Mouse (Mus musculus): Measurements from ENCODE around the gene Zfp800. TPM values are rescaled to one million over a fixed set of nuclear protein-coding genes. Genes with fewer than 3 reads are reported as not detected.

Zfp800 gene
- total RNA-seq, 2 experiments from 2014 or later = 19.1 to 22.4 TPM

DNA sequence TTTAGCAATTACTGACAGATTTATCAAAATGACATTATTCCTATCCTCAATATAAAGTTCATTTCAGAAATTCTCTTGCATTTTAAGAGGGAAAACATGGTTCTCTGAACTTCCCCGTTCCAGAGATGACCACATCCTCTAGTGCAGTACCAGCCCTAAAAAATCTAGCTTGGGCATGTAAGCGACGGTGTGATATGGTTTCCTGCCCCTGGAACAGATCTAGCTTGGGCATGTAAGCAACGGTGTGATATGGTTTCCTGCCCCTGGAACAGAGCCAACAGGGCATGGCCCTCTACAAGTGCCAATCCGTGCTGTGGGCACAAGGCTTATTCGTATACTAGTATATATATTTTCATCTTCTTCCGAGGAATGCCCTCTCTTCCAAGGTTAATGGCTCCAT lies 75.4 kb downstream of the Zfp800 start:
- DNase-seq (ENCODE audit: low spot score in 2 of 2) = no peak
- intact Hi-C loops (cut with DNase I) = no loop called here

DNA sequence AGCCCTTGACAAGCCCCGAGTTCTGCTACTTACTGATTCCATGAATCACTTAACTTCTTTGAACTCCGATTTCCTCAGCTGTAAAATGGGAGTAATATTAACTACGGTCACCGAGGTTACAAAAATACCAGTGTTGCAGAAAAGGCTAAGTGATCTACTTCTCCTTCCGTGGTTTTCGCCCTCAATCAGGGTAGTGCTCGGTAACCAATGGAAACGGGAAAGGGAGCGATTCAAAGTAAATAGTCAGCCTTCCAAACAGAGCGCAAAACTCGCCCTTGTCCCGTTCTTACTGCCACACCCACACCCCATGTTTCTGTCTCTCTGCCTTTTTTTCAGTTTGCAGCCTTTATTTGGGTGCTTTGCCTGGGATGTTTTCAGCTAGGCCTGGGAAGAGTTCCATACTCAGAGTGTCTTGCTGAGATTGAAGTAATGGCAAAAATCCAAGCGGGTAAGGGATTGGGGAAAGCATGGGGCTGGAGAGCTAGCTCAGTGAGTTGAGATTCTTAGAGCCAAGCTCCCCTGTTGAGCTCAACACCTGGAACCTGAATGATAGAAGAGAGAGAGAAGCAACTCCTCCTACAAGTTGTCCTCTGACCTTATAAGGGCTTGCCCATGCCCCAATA lies 78.0 kb downstream of the Zfp800 start:
- intact Hi-C loops (cut with DNase I) = no loop called here

GRCm38 (mm10) chr6:28318820-28319573 lies 78.8 kb downstream of the Zfp800 start:
- intact Hi-C loops (cut with DNase I) = no loop called here
- no peak for DNase-seq (ENCODE audit: low spot score in 2 of 2)

More for the DNA sequence above, 78.0 kb downstream of the Zfp800 start:
- no peak for DNase-seq (ENCODE audit: low spot score in 2 of 2)

DNA sequence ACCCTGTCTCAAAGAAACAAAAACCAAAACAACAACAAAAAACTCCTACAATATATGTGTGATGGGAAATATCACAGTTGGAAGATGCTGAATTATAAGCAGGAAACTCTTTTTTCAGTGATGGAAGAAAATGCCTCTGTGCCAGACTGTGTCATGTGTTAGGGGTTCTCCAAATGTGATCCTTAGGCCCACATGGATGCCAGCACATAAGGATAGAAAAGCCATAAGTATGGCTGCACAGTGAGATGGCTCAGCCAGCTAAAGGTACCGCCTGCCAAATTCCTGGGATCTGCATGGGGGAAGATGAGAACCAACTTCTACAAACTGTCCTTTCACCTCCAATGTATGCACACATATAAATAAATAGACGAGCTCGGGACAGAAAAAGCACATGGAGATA lies 82.6 kb downstream of the Zfp800 start:
- no peak for DNase-seq (ENCODE audit: low spot score in 2 of 2)
- intact Hi-C loops (cut with DNase I) = no loop called here

DNA sequence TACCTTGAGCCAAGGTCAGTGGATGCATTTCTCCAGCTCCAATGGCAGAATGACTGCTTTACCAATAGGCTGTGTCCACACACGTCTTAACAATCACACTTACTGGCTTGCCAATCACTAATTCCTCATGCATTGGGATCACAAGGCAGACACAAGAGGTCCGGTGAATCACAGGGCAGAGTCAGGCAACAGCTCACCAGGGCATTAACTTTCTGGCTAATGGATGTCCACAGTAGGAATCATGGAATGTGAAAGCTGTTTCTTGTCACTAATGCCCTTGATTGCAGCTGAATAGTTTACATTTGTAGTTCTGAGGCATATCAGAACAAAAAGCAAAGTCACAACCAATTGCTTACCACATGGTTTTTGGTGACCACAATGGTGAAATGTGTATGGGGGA lies 85.7 kb downstream of the Zfp800 start:
- DNase-seq (ENCODE audit: low spot score in 2 of 2) = no peak
- intact Hi-C loops (cut with DNase I) = no loop called here

- no peak for DNase-seq (ENCODE audit: low spot score in 2 of 2)
- intact Hi-C loops (cut with DNase I) = no loop called here
Observed at GRCm38 (mm10) chr6:28309692-28310091, 88.1 kb downstream of the Zfp800 start.

- no peak for DNase-seq (ENCODE audit: low spot score in 2 of 2)
- intact Hi-C loops (cut with DNase I) = no loop called here
Observed at GRCm38 (mm10) chr6:28308929-28309328, 88.9 kb downstream of the Zfp800 start.

GRCm38 (mm10) chr6:28306702-28307101 lies 91.1 kb downstream of the Zfp800 start:
- intact Hi-C loops (cut with DNase I) = no loop called here
- no peak for DNase-seq (ENCODE audit: low spot score in 2 of 2)

DNA sequence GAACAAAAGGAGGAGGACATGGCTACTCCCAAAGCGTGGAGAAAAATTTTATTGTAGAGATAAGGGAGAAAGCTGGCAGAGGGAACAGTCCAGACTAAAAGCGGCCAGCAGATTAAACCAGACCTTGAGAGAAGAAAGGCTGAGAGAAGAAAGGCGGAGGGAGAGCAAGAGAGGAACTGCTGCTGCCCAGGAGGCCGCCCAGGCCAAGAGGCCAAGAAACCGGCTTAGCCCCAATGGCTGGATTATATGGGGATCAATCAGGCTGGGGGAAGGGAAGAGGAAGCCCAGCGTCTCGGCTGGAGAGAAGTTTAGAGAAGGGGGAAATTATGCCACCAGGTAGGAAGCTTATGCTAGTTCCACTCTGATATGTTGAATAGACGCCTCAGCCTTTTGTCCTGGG lies 101.5 kb downstream of the Zfp800 start:
- DNase-seq (ENCODE audit: low spot score in 2 of 2) = no peak
- intact Hi-C loops (cut with DNase I) = no loop called here

- no peak for DNase-seq (ENCODE audit: low spot score in 2 of 2)
- intact Hi-C loops (cut with DNase I) = no loop called here
Observed at GRCm38 (mm10) chr6:28295581-28295980, 102.2 kb downstream of the Zfp800 start.

GRCm38 (mm10) chr6:28292810-28293209 lies 105.0 kb downstream of the Zfp800 start:
- no peak for DNase-seq (ENCODE audit: low spot score in 2 of 2)
- intact Hi-C loops (cut with DNase I) = no loop called here

GRCm38 (mm10) chr6:28279886-28280285 lies 117.9 kb downstream of the Zfp800 start:
- intact Hi-C loops (cut with DNase I) = no loop called here
- DNase-seq (ENCODE audit: low spot score in 2 of 2) = peak; percentile 55 to 75

DNA sequence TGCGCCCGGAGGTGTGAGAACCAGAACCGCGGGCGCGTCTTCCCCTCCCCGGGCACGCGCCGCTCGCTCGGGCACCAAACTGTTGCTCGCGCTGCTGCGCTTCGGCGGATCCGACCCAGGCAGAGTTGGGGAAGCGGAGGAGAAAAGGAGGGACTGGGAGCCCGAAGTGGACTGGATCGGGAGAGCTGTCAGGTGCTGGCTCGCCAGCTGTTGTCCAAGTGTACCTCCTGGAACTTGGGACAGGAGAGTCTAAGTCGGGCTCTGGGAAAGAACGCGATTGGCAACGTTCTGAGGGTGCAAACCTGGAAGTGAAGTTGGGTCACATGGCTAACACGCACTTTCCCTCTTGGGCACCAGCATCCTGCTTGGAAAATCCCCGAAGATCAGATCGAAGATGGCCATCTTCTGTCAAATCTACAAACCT lies 135.6 kb downstream of the Zfp800 start:
- no peak for DNase-seq (ENCODE audit: low spot score in 2 of 2)
- intact Hi-C loops (cut with DNase I) = loop anchor here (1.0 kb wide), 1 partner anchor 161 kb away; the partner anchor contains the start of gene Arf5

DNA sequence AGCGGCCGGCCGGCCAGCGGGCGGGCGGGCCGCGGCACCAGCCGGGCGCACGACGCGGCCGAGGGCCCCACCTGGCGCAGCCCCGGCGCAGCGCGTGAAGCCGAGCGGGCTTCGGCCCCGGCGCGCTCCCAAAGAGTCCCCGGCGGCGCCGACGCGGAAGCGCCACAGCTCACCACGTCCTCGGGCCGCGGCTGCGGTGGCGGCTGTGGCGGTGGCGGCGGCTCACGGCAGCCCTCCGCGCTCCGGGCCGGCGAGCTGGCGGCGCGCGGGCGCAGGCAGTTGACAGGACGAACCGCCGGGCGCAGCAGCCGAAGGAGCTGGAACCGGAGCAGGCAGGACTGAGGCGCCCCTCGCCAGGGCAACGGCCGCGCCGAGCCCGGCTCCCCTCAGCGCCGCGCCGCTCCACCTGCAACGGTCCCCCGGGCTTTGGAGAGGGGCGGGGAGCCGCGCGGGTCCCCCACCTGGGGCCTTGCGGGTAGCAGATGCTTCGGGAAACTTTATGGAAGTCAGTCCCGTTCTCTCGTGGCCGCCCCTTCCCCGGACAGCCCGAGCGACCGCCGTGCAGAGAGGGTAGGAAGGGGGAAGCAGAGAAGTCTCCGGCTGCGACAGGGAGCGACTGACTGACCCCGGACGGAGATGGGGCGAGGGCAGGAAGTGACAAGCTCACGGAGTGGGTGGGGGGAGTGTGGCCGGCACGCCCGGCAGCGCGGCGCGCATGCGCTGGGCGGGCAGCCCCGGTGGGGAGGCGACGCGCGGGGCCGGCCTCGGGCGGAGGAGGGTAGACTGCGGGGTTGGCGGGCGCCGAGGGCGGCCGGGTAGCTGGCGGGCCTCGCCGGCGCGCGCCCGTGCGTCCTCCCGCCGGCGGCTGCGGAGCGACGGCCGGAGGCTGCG lies 136.3 kb downstream of the Zfp800 start:
- intact Hi-C loops (cut with DNase I) = loop anchor here (1.0 kb wide), 1 partner anchor 162 kb away; the partner anchor contains the start of gene Arf5
- DNase-seq (ENCODE audit: low spot score in 2 of 2) = peak; percentile 90 to 91

DNA sequence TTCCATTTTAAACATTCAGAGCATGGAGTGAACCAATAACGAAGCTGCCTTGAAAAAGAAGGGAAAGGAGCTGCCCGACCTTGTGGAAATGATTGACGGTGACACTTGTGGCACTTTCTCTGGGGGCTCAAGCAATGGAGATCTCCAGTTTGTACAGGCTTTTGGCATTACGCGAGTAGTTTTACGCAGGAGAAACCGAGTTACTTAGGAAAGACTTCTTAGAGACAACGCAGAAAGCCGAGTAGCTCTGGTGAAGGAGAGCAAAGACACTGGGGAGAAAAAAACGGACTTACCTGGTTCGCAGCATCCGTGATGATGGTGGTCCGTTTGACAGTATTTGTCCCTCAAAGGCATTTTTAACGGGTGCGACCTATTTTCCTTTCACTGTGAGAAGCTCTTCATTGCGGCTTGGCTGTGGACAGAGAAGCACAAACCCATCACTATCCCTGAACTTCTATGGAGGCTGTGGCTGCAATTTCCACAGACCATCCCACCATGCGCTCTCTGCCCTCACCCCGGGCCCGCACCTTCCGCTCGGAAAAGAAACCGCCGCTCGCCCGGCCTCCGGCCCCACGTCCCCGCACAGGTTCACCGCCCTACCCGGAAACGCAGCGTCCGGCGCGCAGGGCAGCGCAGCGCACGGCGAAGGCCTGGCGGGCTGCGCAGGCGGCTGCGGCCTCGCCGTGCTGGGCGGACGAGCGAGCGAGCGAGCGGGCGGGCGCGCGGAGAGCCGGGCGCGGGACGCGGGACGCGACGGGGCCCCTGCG lies 137.2 kb downstream of the Zfp800 start:
- intact Hi-C loops (cut with DNase I) = no loop called here
- DNase-seq (ENCODE audit: low spot score in 2 of 2) = peak; percentile 44 to 55

GRCm38 (mm10) chr6:28259750-28260149 lies 138.1 kb downstream of the Zfp800 start:
- intact Hi-C loops (cut with DNase I) = no loop called here

DNA sequence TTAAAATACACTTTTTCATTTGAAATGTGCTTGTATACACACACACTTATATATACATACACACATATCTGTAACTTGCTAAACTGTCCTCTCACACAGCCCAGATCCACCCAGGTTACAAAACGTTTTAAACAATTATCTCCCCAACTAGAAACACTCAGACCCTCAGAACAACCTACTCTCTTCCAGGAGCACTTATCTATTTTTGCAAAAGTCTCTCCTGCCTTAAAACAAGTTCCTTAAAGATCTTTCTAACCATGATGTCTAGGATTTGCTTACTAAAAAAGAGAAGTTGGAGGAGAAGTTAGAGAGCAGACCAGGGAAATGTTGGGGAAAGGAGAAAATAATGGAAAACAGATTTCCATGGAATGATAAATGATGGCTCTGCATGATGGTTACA lies 139.4 kb downstream of the Zfp800 start:
- no peak for DNase-seq (ENCODE audit: low spot score in 2 of 2)
- intact Hi-C loops (cut with DNase I) = no loop called here

More at GRCm38 (mm10) chr6:28259750-28260149, 138.1 kb downstream of the Zfp800 start:
- no peak for DNase-seq (ENCODE audit: low spot score in 2 of 2)

- intact Hi-C loops (cut with DNase I) = no loop called here
- DNase-seq (ENCODE audit: low spot score in 2 of 2) = no peak
Observed at GRCm38 (mm10) chr6:28257772-28258171, 140.0 kb downstream of the Zfp800 start.

DNA sequence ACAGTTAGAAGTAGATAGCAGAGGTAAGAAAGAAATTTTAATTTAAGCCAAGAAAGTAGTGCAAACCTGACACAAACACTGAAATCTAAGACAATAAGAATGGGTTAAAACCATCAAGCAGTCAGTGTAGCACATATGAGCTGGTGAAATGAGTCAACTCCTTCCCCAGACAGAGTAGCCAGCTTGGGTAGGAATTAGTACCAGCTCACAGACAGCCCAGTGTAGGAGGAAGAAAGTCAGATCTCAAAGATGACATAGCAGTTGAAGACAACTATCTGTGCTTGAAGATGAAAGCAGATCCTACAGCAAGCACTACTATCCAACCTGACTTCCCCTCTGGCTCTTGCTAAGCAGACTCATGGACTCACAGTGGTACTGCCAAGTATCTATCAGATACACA lies 145.0 kb downstream of the Zfp800 start:
- intact Hi-C loops (cut with DNase I) = no loop called here
- peak in 1 of 2 experiments; percentile 3 for DNase-seq (ENCODE audit: low spot score in 2 of 2)
